Mouse (Mus musculus) large intestine, adult 2 months (tissue): Measurements from ENCODE around the gene Ciapin1. TPM values are rescaled to one million over a fixed set of nuclear protein-coding genes. Genes with fewer than 3 reads are reported as not detected.

Experiments
- DNase-seq: peaks from one replicate; pipeline ENCODE4 v3.0.0-alpha.2; 2012; ENCODE audit warnings: low read depth, low spot score
- WGBS: fragments of 180-500 bp; shearing (Covaris S2); methylation state at CpG from one replicate; pipeline ENCODE4 v1.1.7; 2018; 5-methylcytosine and 5-hydroxymethylcytosine counted together
- polyA plus RNA-seq: library from polyadenylated mRNA; depleted of rRNA; stranded (reverse); fragments of >200 nt; gene quantifications from 2 replicates; pipeline ENCODE4 v1.2.3, GENCODE M21; 2012; rRNA removed

The Ciapin1 gene
- 39.1 and 44.8 TPM in 2 replicates for polyA plus RNA-seq

GRCm38 (mm10) chr8:94837662-94838574, at the start of gene Ciapin1, which contains the start of gene Coq9:
Gene Ciapin1, minus strand, starts transcription at chr8:94838358.
Gene Coq9, plus strand, starts transcription at chr8:94838321.
- DNase-seq = peak; percentile 74
- WGBS = under 1% methylated on average over 82 of the region's 82 CpGs

- WGBS = 73% methylated on average over 4 of the region's 4 CpGs
- DNase-seq = no peak
Measured at GRCm38 (mm10) chr8:94880742-94881141, 42.6 kb upstream of the Ciapin1 start.

- DNase-seq = no peak
- 39% methylated on average over 3 of the region's 3 CpGs for WGBS
Measured at GRCm38 (mm10) chr8:94876820-94877219, 38.7 kb upstream of the Ciapin1 start.

GRCm38 (mm10) chr8:94876197-94876730, 38.1 kb upstream of the Ciapin1 start, which contains the start of gene Dok4:
Gene Dok4, minus strand, starts transcription at chr8:94876330.
- under 1% methylated on average over 37 of the region's 37 CpGs for WGBS
- peak; percentile 54 for DNase-seq

- no peak for DNase-seq
- WGBS = 1% methylated on average over 15 of the region's 20 CpGs
Measured at GRCm38 (mm10) chr8:94875871-94876150, 37.7 kb upstream of the Ciapin1 start.

- DNase-seq = no peak
- WGBS = 12% methylated on average over 17 of the region's 17 CpGs
Measured at GRCm38 (mm10) chr8:94875096-94875870, 37.1 kb upstream of the Ciapin1 start.

GRCm38 (mm10) chr8:94874358-94874757, 36.2 kb upstream of the Ciapin1 start:
- peak; percentile 89 for DNase-seq

GRCm38 (mm10) chr8:94872576-94872975, 34.4 kb upstream of the Ciapin1 start:
- WGBS = 91% methylated on average over 2 of the region's 2 CpGs
- DNase-seq = no peak

More at GRCm38 (mm10) chr8:94874358-94874757, 36.2 kb upstream of the Ciapin1 start:
- WGBS = 7% methylated on average over 6 of the region's 6 CpGs

GRCm38 (mm10) chr8:94872156-94872555, 34.0 kb upstream of the Ciapin1 start:
- no peak for DNase-seq
- 43% methylated on average over 3 of the region's 3 CpGs for WGBS

- peak; percentile 92 for DNase-seq
- WGBS = 4% methylated on average over 7 of the region's 7 CpGs
Measured at GRCm38 (mm10) chr8:94871108-94871894, 33.1 kb upstream of the Ciapin1 start.

- DNase-seq = no peak
- WGBS = 7% methylated on average over 22 of the region's 22 CpGs
Measured at GRCm38 (mm10) chr8:94870474-94871107, 32.4 kb upstream of the Ciapin1 start.

GRCm38 (mm10) chr8:94870003-94870402, 31.8 kb upstream of the Ciapin1 start:
- 62% methylated on average over 4 of the region's 4 CpGs for WGBS
- no peak for DNase-seq

GRCm38 (mm10) chr8:94869146-94869545, 31.0 kb upstream of the Ciapin1 start:
- WGBS = 91% methylated on average over 7 of the region's 7 CpGs
- no peak for DNase-seq

- DNase-seq = no peak
- 86% methylated on average over 9 of the region's 9 CpGs for WGBS
Measured at GRCm38 (mm10) chr8:94866921-94867320, 28.8 kb upstream of the Ciapin1 start.

- 80% methylated on average over 10 of the region's 10 CpGs for WGBS
- DNase-seq = no peak
Measured at GRCm38 (mm10) chr8:94865292-94865691, 27.1 kb upstream of the Ciapin1 start.

- no peak for DNase-seq
- 57% methylated on average over 10 of the region's 10 CpGs for WGBS
Measured at GRCm38 (mm10) chr8:94863897-94864673, 25.9 kb upstream of the Ciapin1 start.

- 66% methylated on average over 12 of the region's 12 CpGs for WGBS
- DNase-seq = no peak
Measured at GRCm38 (mm10) chr8:94862487-94863220, 24.5 kb upstream of the Ciapin1 start.
